Mouse (Mus musculus): Measurements from ENCODE around the gene Lrrc57.

Gene Lrrc57

GRCm38 (mm10) chr2:120608830-120609723, at the start of gene Lrrc57, which contains the start of gene Haus2:
Lrrc57 (minus strand) TSS chr2:120609520.
Haus2 (plus strand) TSS chr2:120609383.
- peak; percentile 93 for DNase-seq (ENCODE audit: low read depth, low spot score)

- no peak for DNase-seq (ENCODE audit: low read depth, low spot score)
These were observed 49.2 kb upstream of the Lrrc57 start for GRCm38 (mm10) chr2:120658486-120658885.

- no peak for DNase-seq (ENCODE audit: low read depth, low spot score)
These were observed 47.4 kb upstream of the Lrrc57 start for GRCm38 (mm10) chr2:120656711-120657110.

- DNase-seq (ENCODE audit: low read depth, low spot score) = no peak
These were observed 46.6 kb upstream of the Lrrc57 start for GRCm38 (mm10) chr2:120655905-120656304.

- DNase-seq (ENCODE audit: low read depth, low spot score) = no peak
These were observed 45.4 kb upstream of the Lrrc57 start for GRCm38 (mm10) chr2:120654693-120655092.

- DNase-seq (ENCODE audit: low read depth, low spot score) = no peak
These were observed 43.6 kb upstream of the Lrrc57 start for GRCm38 (mm10) chr2:120652925-120653284.

- no peak for DNase-seq (ENCODE audit: low read depth, low spot score)
These were observed 43.1 kb upstream of the Lrrc57 start for GRCm38 (mm10) chr2:120652256-120652924.

GRCm38 (mm10) chr2:120646777-120647176, 37.5 kb upstream of the Lrrc57 start:
- DNase-seq (ENCODE audit: low read depth, low spot score) = no peak

GRCm38 (mm10) chr2:120643836-120644235, 34.5 kb upstream of the Lrrc57 start:
- DNase-seq (ENCODE audit: low read depth, low spot score) = no peak

- no peak for DNase-seq (ENCODE audit: low read depth, low spot score)
These were observed 31.5 kb upstream of the Lrrc57 start for GRCm38 (mm10) chr2:120640835-120641234.

GRCm38 (mm10) chr2:120631957-120632356, 22.6 kb upstream of the Lrrc57 start:
- no peak for DNase-seq (ENCODE audit: low read depth, low spot score)

- no peak for DNase-seq (ENCODE audit: low read depth, low spot score)
These were observed 22.2 kb upstream of the Lrrc57 start for GRCm38 (mm10) chr2:120631521-120631920.

- no peak for DNase-seq (ENCODE audit: low read depth, low spot score)
These were observed 21.3 kb upstream of the Lrrc57 start for GRCm38 (mm10) chr2:120630655-120631054.

- no peak for DNase-seq (ENCODE audit: low read depth, low spot score)
These were observed 20.9 kb upstream of the Lrrc57 start for GRCm38 (mm10) chr2:120630246-120630645.

- DNase-seq (ENCODE audit: low read depth, low spot score) = peak; percentile 98
These were observed 19.8 kb upstream of the Lrrc57 start, which contains the start of gene Stard9 for GRCm38 (mm10) chr2:120628886-120629735. Stard9 (plus strand) TSS chr2:120629121.

- DNase-seq (ENCODE audit: low read depth, low spot score) = no peak
These were observed 19.0 kb upstream of the Lrrc57 start for GRCm38 (mm10) chr2:120628076-120628865.

GRCm38 (mm10) chr2:120622920-120623319, 13.6 kb upstream of the Lrrc57 start:
- DNase-seq (ENCODE audit: low read depth, low spot score) = no peak

GRCm38 (mm10) chr2:120619538-120619937, 10.2 kb upstream of the Lrrc57 start:
- peak; percentile 14 for DNase-seq (ENCODE audit: low read depth, low spot score)

- no peak for DNase-seq (ENCODE audit: low read depth, low spot score)
These were observed 7.2 kb upstream of the Lrrc57 start for GRCm38 (mm10) chr2:120616279-120617163.

All from ES-CJ7 (cell line).